Mouse (Mus musculus) 416B (cell line): ENCODE data around the gene Ccdc187.

ENCODE experiments used
- DNase-seq: peaks from one replicate; pipeline ENCODE4 v3.0.0; 2011; ENCODE audit warnings: low read depth

The Ccdc187 gene

GRCm38 (mm10) chr2:26209566-26209965, 84.8 kb downstream of the Ccdc187 start:
- DNase-seq, result no peak

DNA sequence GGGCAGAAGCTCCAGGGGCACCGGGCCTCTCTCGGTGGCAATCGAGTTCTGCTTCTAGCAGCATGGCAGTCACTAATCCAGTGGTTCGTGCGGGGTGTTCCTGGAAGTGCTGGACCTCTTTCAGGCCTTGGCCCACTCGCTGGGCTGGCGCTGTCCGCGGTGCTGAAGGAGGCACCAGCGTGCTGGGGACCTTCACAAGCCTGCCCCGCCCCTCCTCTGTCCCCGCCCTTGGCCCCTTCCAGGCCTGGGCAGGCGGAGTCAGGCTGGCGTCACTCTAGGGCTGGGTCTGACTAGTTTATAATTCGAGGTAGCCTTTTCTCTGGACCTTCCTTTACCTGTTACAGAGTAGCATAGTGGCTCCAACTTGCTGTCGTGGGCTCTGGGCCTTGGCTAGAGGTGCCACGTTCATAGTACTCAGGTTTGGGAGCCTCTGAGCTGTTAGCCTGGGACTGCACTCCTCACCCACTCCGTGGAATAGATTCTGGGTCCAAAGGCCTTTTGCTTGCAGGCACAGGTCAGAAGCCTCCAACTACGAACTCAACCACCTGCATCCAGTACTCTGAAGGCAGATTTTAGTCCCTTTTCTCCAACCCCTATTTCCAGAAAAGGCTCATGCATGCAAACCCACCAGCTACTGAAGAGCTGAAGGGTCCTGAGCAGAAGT, 86.1 kb downstream of the Ccdc187 start, which contains the start of gene Lhx3:
TSS of gene Lhx3 (minus strand) at position 164 of the 664 bp plus-strand sequence.
- peak; percentile 57 for DNase-seq

GRCm38 (mm10) chr2:26207559-26207958, 86.8 kb downstream of the Ccdc187 start:
- DNase-seq, result no peak

DNA sequence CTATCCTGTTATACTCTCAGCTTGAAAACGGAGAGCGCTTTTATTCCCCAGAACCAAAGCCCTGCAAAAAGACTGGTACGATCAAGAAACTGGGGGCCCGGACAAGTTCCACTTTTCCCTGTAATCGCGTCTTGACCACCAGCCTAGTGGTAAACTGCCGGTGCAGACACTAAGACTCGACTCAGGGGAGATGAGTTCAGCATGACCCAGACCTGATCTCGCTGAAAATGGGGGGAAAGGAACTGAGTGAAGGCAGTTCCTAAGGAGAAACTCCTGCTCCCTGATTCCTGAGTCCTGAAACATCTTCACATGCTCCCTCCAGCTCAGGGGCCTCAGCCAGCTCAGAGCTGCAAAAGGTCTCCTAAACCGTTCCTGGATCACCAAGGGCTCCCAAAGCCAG, 88.6 kb downstream of the Ccdc187 start:
- no peak for DNase-seq

GRCm38 (mm10) chr2:26205126-26205525, 89.2 kb downstream of the Ccdc187 start:
- peak; percentile 28 for DNase-seq

DNA sequence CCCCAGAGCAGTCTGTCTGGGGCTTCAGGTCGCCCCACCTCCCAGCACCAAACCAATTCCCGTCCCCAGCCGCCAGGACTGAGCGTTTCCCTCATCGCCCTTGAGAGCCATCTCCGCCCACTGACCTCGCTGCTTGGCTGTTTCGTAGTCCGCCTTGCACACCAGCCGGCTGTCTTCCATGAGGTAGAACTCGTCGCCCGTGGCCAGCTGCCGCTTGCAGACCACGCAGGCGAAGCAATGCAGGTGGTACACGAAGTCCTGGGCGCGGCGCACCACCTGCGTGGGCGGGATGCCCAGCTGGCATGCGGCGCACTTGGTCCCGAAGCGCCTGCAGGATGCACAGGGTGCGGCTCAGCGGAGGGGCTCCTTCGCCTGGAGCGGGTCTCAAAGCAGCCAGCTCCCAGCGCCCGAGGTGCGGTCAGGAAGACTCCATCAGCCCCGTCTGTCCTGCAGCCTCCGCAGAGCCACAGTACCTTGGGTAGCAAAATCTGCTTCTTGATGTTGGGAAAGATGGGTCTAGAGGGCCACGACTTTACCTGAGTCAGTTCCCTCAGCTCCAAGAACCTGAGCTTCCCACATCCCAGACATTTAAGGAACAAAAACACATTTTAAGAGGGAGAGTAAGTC, 91.4 kb downstream of the Ccdc187 start:
- DNase-seq, result no peak

- DNase-seq, result no peak
Observed at GRCm38 (mm10) chr2:26201926-26202848, 92.2 kb downstream of the Ccdc187 start.

- no peak for DNase-seq
Observed at GRCm38 (mm10) chr2:26198488-26198887, 95.9 kb downstream of the Ccdc187 start.

DNA sequence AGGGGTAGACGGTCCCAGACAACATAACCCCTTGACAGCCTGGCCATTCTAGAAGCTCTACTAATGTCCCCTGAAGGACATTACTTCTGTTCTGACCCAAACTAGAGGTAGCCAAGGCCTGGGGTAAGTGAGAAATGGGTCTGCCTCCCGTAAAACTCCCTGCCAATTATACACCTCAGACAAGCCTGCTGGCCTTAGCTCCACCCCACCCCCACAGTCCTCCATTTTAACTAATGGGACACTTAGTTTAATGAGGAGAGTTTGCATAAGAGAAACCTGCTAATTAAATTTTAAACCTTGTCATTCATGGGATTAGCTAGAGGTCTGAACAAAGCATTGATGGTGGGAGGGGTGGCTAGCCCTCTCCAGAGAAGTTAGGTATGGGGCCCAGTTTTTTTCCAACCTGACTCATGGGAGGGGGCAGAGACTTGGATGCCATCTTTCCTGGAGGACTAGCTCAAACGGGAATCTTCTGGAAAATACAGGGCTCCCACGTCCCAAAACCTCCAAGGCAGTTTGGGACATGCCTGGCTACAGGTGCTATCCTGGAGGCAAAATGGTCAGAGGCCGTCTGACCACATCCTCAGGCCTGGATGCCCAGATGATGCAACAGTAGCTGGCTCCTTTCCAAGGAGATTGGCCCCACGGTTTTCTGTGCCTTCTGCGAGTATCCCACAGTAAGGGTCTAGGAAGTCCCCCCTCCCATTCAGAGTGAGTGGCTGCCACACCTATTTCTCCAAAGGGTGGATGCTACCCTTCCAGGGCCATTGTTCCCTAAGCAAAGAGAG, 99.6 kb downstream of the Ccdc187 start:
- DNase-seq, result peak; percentile 68
